Mouse (Mus musculus): ENCODE results near the gene Gm36176.

- TF ChIP-seq CTCF (conservative IDR thresholded peaks at IDR 0.05; ENCODE audit: low read length) (no peak), POU5F1 (IDR thresholded peaks at IDR 0.05; ENCODE audit: borderline replicate concordance, low read length) (no peak)
Measured at GRCm38 (mm10) chr10:77814382-77814781, 32.2 kb upstream of the Gm36176 start, which contains the start of gene Gm2696.

Measured in E14TG2a.4 (cell line).